Mouse (Mus musculus): ENCODE data around the gene Hpcal1.

DNA sequence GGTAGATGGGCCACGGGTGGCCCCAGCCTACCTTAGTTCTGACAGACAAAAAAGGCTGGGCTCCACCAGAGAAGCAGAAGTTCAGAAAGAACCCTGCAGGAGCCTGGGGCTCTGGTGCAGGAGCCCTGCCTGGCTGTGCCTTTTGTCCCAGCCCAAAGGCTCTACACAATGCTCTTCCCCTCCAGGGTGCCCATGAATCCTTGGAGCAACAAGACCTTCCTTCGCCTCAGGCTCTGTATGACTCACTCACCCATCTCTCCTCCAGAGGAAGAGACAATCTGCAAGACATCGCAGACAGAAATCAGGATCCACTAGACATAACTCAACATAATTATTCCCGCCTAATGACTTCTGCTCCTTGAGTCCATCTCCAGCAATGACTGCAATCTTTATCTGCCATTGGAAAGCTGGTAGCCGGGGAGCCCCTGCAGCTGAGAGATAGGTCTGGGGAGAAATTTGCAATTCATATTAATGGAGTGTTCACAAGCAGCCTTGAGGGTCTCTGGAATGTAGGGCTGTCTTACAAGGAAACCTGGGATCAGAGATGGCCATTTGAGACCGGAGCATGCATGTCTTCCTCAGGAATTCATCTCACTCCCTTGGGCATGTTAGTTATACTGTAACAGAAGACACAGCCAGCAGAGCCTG lies 71.8 kb downstream of the Hpcal1 start:
- TF ChIP-seq CTCF (IDR thresholded peaks at IDR 0.05; ENCODE audit: control insufficient read depth, insufficient read depth, insufficient replicate concordance, low read depth, low read length): no peak
- no peak for TF ChIP-seq POLR2A (IDR thresholded peaks at IDR 0.05; ENCODE audit: control insufficient read depth, low read depth, low read length)
